8 mouse cellular contexts compared by ENCODE assay signal in genomic region chr1:162548016-162548916, GRCm38 (mm10). TPM values are rescaled to one million over a fixed set of nuclear protein-coding genes. Genes with fewer than 3 reads are reported as not detected.
DNase-seq lines count a peak whose midpoint lies in the region; ATAC-seq lines count a peak whose summit lies in the region.

Gene Mettl13, minus strand, starts transcription at chr1:162548551.

- peaks cover 25% of the 10 kb centered on the region for H3K4me1 ChIP-seq in heart, embryonic 13.5 days
- H3K4me1 ChIP-seq in liver, embryonic 12.5 days, result peaks cover 47% of the 10 kb centered on the region
- peaks cover 10% of the 10 kb centered on the region for H3K4me1 ChIP-seq in stomach, embryonic 16.5 days (ENCODE audit: control insufficient read depth, insufficient read depth, low read length)

- H3K27me3 ChIP-seq in heart, embryonic 13.5 days (replicated peaks), result no peaks in the 10 kb centered on the region
- H3K27me3 ChIP-seq in liver, embryonic 12.5 days (replicated peaks), result no peaks in the 10 kb centered on the region
- no peaks in the 10 kb centered on the region for H3K27me3 ChIP-seq in stomach, embryonic 16.5 days (ENCODE audit: control insufficient read depth, insufficient read depth, low read length)

- H3K4me2 ChIP-seq in heart, embryonic 13.5 days, result peak within 1 kb of the TSS; percentile 85
- H3K4me2 ChIP-seq in liver, embryonic 12.5 days, result peak within 1 kb of the TSS; percentile 90
- peak within 1 kb of the TSS; percentile 91 for H3K4me2 ChIP-seq in stomach, embryonic 16.5 days (ENCODE audit: low read depth, low read length)

- DNase-seq in CD4-positive helper T cell, adult 2 months (ENCODE audit: low read depth, low spot score), result peak; percentile 94
- DNase-seq in brain, embryonic 18.5 days (ENCODE audit: low read depth, low spot score), result peak; percentile 88
- DNase-seq in kidney, postnatal 10 days, result peak; percentile 95
- DNase-seq in neural tube, embryonic 10.5 days (ENCODE audit: extremely low spot score, low spot score), result peak; percentile 92

- H3K9ac ChIP-seq in heart, embryonic 13.5 days, result peak within 1 kb of the TSS; percentile 89
- peak within 1 kb of the TSS; percentile 70 for H3K9ac ChIP-seq in liver, embryonic 12.5 days
- H3K9ac ChIP-seq in stomach, embryonic 16.5 days (ENCODE audit: low read length), result peak within 1 kb of the TSS; percentile 79

- under 1% methylated on average over 52 of the region's 52 CpGs for WGBS in heart, embryonic 13.5 days
- WGBS in liver, embryonic 12.5 days (ENCODE audit: insufficient replicate concordance), result under 1% methylated on average over 51 of the region's 52 CpGs
- under 1% methylated on average over 52 of the region's 52 CpGs for WGBS in stomach, embryonic 16.5 days

- H3K36me3 ChIP-seq in heart, embryonic 13.5 days, result peaks cover 31% of the 10 kb centered on the region
- peaks cover 31% of the 10 kb centered on the region for H3K36me3 ChIP-seq in liver, embryonic 12.5 days
- H3K36me3 ChIP-seq in stomach, embryonic 16.5 days (ENCODE audit: control insufficient read depth, insufficient read depth, low read length), result peaks cover 12% of the 10 kb centered on the region; the same call in 1 of the 2 replicates

- H3K27ac ChIP-seq in heart, embryonic 13.5 days (replicated peaks), result peak within 1 kb of the TSS; percentile 77
- peak within 1 kb of the TSS; percentile 82 for H3K27ac ChIP-seq in liver, embryonic 12.5 days
- peak within 1 kb of the TSS; percentile 63 for H3K27ac ChIP-seq in stomach, embryonic 16.5 days (ENCODE audit: low read length)

- H3K9me3 ChIP-seq in heart, embryonic 13.5 days, result no peaks in the 10 kb centered on the region
- no peaks in the 10 kb centered on the region for H3K9me3 ChIP-seq in liver, embryonic 12.5 days (replicated peaks)
- H3K9me3 ChIP-seq in stomach, embryonic 16.5 days (replicated peaks; ENCODE audit: control insufficient read depth, low read length), result no peaks in the 10 kb centered on the region

- ATAC-seq in erythroid progenitor cell, adult 5-6 weeks (replicated peaks; ENCODE audit: low FRiP score, poor library complexity, severe bottlenecking), result peak; percentile 94
- ATAC-seq in heart, embryonic 13.5 days (ENCODE audit: extremely low read depth, insufficient number of reproducible peaks, low FRiP score, low TSS enrichment), result peak; percentile 99
- peak; percentile 98 for ATAC-seq in liver, embryonic 12.5 days
- peak; percentile 99 for ATAC-seq in stomach, embryonic 16.5 days (ENCODE audit: insufficient read depth, low FRiP score)

- H3K4me3 ChIP-seq in heart, embryonic 13.5 days, result peak within 1 kb of the TSS; percentile 87
- peak within 1 kb of the TSS; percentile 70 for H3K4me3 ChIP-seq in liver, embryonic 12.5 days
- H3K4me3 ChIP-seq in stomach, embryonic 16.5 days (replicated peaks; ENCODE audit: low read length), result peak within 1 kb of the TSS; percentile 84

RNA-seq across cellular contexts. Expression of gene Mettl13, which starts in this region (rescaled TPM):
- total RNA-seq in erythroid progenitor cell, adult 5-6 weeks (2015; ENCODE audit: low replicate concordance), result 1.4 and 2.5 TPM in 2 replicates
- total RNA-seq in erythroid progenitor cell, adult 5-6 weeks (2017; ENCODE audit: low replicate concordance), result 1.7 and 1.8 TPM in 2 replicates
- 11.7 and 11.9 TPM in 2 replicates for polyA plus RNA-seq in heart, embryonic 13.5 days (2015; fragmentation: Nextera tagmentation; extraction: Ambion mirVana)
- polyA plus RNA-seq in liver, embryonic 12.5 days (2016; fragmentation: Nextera tagmentation; extraction: Ambion mirVana), result 20.9 and 22.7 TPM in 2 replicates
- 20.1 and 21.6 TPM in 2 replicates for polyA plus RNA-seq in stomach, embryonic 16.5 days (2015; fragmentation: Nextera tagmentation; extraction: Ambion mirVana)

Comparison
In these comparisons a context has a peak if more than half of its experiments do, and no peak if none do; other contexts are left out.
1. Peak in every context shown above with its lines: DNase-seq, ATAC-seq, H3K4me3 ChIP-seq and H3K27ac ChIP-seq.